8 mouse cellular contexts compared by ENCODE assay signal in genomic region chr2:7080794-7081783, GRCm38 (mm10).
DNase-seq lines count a peak whose midpoint lies in the region; ATAC-seq lines count a peak whose summit lies in the region.

No protein-coding gene starts in this region.

- H3K27ac ChIP-seq in heart, embryonic 12.5 days (ENCODE audit: poor library complexity, severe bottlenecking), result peak overlapping the region; percentile 98
- H3K27ac ChIP-seq in limb, embryonic 10.5 days, result peak overlapping the region; percentile 81
- peak overlapping the region; percentile 66 for H3K27ac ChIP-seq in midbrain, embryonic 13.5 days

- ATAC-seq in heart, embryonic 12.5 days (ENCODE audit: insufficient number of reproducible peaks, low FRiP score), result peak; percentile 89
- peak; percentile 71 for ATAC-seq in midbrain, embryonic 13.5 days

- peaks cover 9% of the 10 kb centered on the region for H3K9me3 ChIP-seq in heart, embryonic 12.5 days (replicated peaks)
- H3K9me3 ChIP-seq in limb, embryonic 10.5 days (replicated peaks), result peaks cover 2% of the 10 kb centered on the region; the same call in 1 of the 2 replicates
- H3K9me3 ChIP-seq in midbrain, embryonic 13.5 days, result peaks cover 15% of the 10 kb centered on the region

- peak overlapping the region; percentile 83 for H3K9ac ChIP-seq in heart, embryonic 12.5 days
- H3K9ac ChIP-seq in midbrain, embryonic 13.5 days (replicated peaks), result peak overlapping the region; percentile 60

- peak overlapping the region; percentile 55 for H3K4me3 ChIP-seq in heart, embryonic 12.5 days
- peak overlapping the region; percentile 27 for H3K4me3 ChIP-seq in limb, embryonic 10.5 days
- H3K4me3 ChIP-seq in midbrain, embryonic 13.5 days (replicated peaks), result peak overlapping the region; percentile 31

- peaks cover 33% of the 10 kb centered on the region for H3K4me1 ChIP-seq in heart, embryonic 12.5 days (replicated peaks)
- peaks cover 11% of the 10 kb centered on the region for H3K4me1 ChIP-seq in limb, embryonic 10.5 days
- H3K4me1 ChIP-seq in midbrain, embryonic 13.5 days (replicated peaks), result peaks cover 24% of the 10 kb centered on the region

- WGBS in heart, embryonic 12.5 days, result 4% methylated on average over 28 of the region's 28 CpGs
- 14% methylated on average over 28 of the region's 28 CpGs for WGBS in limb, embryonic 10.5 days
- WGBS in midbrain, embryonic 13.5 days, result 5% methylated on average over 28 of the region's 28 CpGs

- no peaks in the 10 kb centered on the region for H3K27me3 ChIP-seq in heart, embryonic 12.5 days (replicated peaks)
- no peaks in the 10 kb centered on the region for H3K27me3 ChIP-seq in limb, embryonic 10.5 days (ENCODE audit: low read depth, poor library complexity, severe bottlenecking)
- H3K27me3 ChIP-seq in midbrain, embryonic 13.5 days, result no peaks in the 10 kb centered on the region

- H3K36me3 ChIP-seq in heart, embryonic 12.5 days, result peaks cover 15% of the 10 kb centered on the region
- H3K36me3 ChIP-seq in limb, embryonic 10.5 days, result 0 out of 2 replicates have a peak, but pooled peaks cover 2% of the 10 kb centered on the region
- H3K36me3 ChIP-seq in midbrain, embryonic 13.5 days, result peaks cover 4% of the 10 kb centered on the region; the same call in 1 of the 2 replicates

- DNase-seq in right cerebral cortex, postnatal 10 days (ENCODE audit: low spot score in 2 of 2), result peak; percentile 44 to 58
- no peak for DNase-seq in right cerebral cortex, postnatal 36 days (ENCODE audit: low spot score in 2 of 2)
- peak; percentile 68 for DNase-seq in embryo, embryonic 9.5 days (ENCODE audit: extremely low spot score)
- peak; percentile 48 for DNase-seq in limb, embryonic 10.5 days (ENCODE audit: low spot score)
- DNase-seq in urinary bladder, postnatal 36 days (ENCODE audit: low spot score in 2 of 2), result peak; percentile 52 to 57
- DNase-seq in thymus, postnatal 14 days, result no peak

- H3K4me2 ChIP-seq in heart, embryonic 12.5 days, result peak overlapping the region; percentile 78
- H3K4me2 ChIP-seq in midbrain, embryonic 13.5 days (replicated peaks), result peak overlapping the region; percentile 55

Comparison
In these comparisons a context has a peak if more than half of its experiments do, and no peak if none do; other contexts are left out.
1. DNase-seq: peak in right cerebral cortex, postnatal 10 days (2 of 2), embryo, embryonic 9.5 days (single experiment), limb, embryonic 10.5 days (single experiment) and urinary bladder, postnatal 36 days (2 of 2); none in right cerebral cortex, postnatal 36 days (0 of 2) and thymus, postnatal 14 days (single experiment).
2. Peak in every context shown above with its lines, with median percentiles within 50 percentile points of each other: H3K27ac ChIP-seq and H3K4me3 ChIP-seq.